In genomic region chr6:33425007-33425406, GRCm38 (mm10) we compare ENCODE assay signal across 22 mouse cellular contexts.
DNase-seq lines count a peak whose midpoint lies in the region; TF ChIP-seq lines count a peak whose summit lies in the region.
"Had no signal": no experiment of that assay in that cellular context is flagged by ENCODE, and none has a peak within 500 bp of the region (broad histone marks: within the 10 kb centered on the region; RNA-seq: fewer than 3 reads in every experiment).

No protein-coding gene starts in this region.

- no peaks in the 10 kb centered on the region for H3K27me3 ChIP-seq in MEL (ENCODE audit: control insufficient read depth in 1 of 2, insufficient read depth in 2 of 2, low read length in 2 of 2)
- H3K27me3 ChIP-seq: CH12.LX, Patski had no signal

- no peak for TF ChIP-seq POLR2A in MEL (IDR thresholded peaks at IDR 0.05; ENCODE audit: control insufficient read depth in 1 of 2, insufficient read depth in 1 of 2, low read depth in 1 of 2, low read length in 2 of 2, poor library complexity in 1 of 2)

- H3K4me3 ChIP-seq in MEL (ENCODE audit: control insufficient read depth in 1 of 2, insufficient read depth in 1 of 2, low read depth in 2 of 2, low read length in 2 of 2), result no peak overlapping the region

- DNase-seq in 416B (ENCODE audit: low read depth), result peak; percentile 13
- DNase-seq in MEL (ENCODE audit: low read depth, low spot score), result peak; percentile 67
- peak; percentile 26 for DNase-seq in MEL-GATA-1-ER (ENCODE audit: extremely low read depth, low read depth)
- no peak for DNase-seq in frontal cortex, postnatal 36 days (ENCODE audit: low spot score in 2 of 2)
- DNase-seq in layer of hippocampus, postnatal 36 days, result no peak
- DNase-seq in adrenal gland, postnatal 25 days, result no peak
- DNase-seq: adrenal gland, adult 2 months; adrenal gland, adult 8-10 months; adrenal gland, postnatal 10 days; adrenal gland, postnatal 14 days; adrenal gland, postnatal 36 days; B cell, adult 2 months; cerebellum, adult 11 months; cerebellum, adult 11-12 months; cerebellum, adult 18-20 months; cerebellum, adult 2 months; cerebellum, adult 8-10 months; cerebellum, adult 9-10 months; cerebellum, adult 9-11 months had no signal

- 0 out of 4 replicates have a peak, but pooled peaks cover 0 to under 1% of the 10 kb centered on the region in 2 experiments for H3K36me3 ChIP-seq in MEL (ENCODE audit: control insufficient read depth in 1 of 2, insufficient read depth in 2 of 2, low read length in 2 of 2)

- H3K4me1 ChIP-seq in MEL (ENCODE audit: control insufficient read depth in 1 of 2, insufficient read depth in 2 of 2, low read length in 2 of 2), result no peaks in the 10 kb centered on the region; a peak in 1 of 4 replicates

- H3K27ac ChIP-seq in MEL (ENCODE audit: control insufficient read depth, low read depth, low read length), result no peak overlapping the region

- TF ChIP-seq EP300 in MEL (IDR thresholded peaks at IDR 0.05; ENCODE audit: low read depth in 1 of 2, low read length in 2 of 2), result peak; percentile 14 to 71; a peak in 3 of 4 replicates

- H3K9ac ChIP-seq in MEL (ENCODE audit: control insufficient read depth, low read depth, low read length, poor library complexity, severe bottlenecking), result no peak overlapping the region

- H3K9me3 ChIP-seq in MEL (replicated peaks; ENCODE audit: insufficient read depth, low read length), result no peaks in the 10 kb centered on the region
- H3K9me3 ChIP-seq: G1E had no signal

- no peak for TF ChIP-seq RAD21 in MEL (IDR thresholded peaks at IDR 0.05; ENCODE audit: low read depth, low read length)

- H3K79me2 ChIP-seq in MEL (ENCODE audit: control insufficient read depth, insufficient read depth, low read length, poor library complexity), result no peaks in the 10 kb centered on the region

- no peak for TF ChIP-seq CTCF in MEL (IDR thresholded peaks at IDR 0.05 in 2 of 3, conservative IDR thresholded peaks at IDR 0.05 in 1 of 3; ENCODE audit: control insufficient read depth in 1 of 3, insufficient read depth in 1 of 3, low read depth in 2 of 3, low read length in 3 of 3, poor library complexity in 1 of 3, severe bottlenecking in 1 of 3)

TF ChIP-seq in MEL, 35 proteins besides CTCF, POLR2A, EP300 and RAD21:
- TF ChIP-seq MAFK (IDR thresholded peaks at IDR 0.05; ENCODE audit: borderline replicate concordance, low read depth, low read length) (no peak), MYC (IDR thresholded peaks at IDR 0.05; ENCODE audit: low read depth, low read length) (no peak), JUND (IDR thresholded peaks at IDR 0.05; ENCODE audit: low read depth, low read length) (no peak), TBP (IDR thresholded peaks at IDR 0.05; ENCODE audit: low read depth, low read length) (0 out of 2 replicates have a peak, but pooled peaks have one; percentile 19), MAZ (IDR thresholded peaks at IDR 0.05; ENCODE audit: low read depth, low read length) (no peak), GATA1 (IDR thresholded peaks at IDR 0.05; ENCODE audit: low read depth, low read length) (peak; percentile 45; the same call in 1 of the 2 replicates)

Comparison
In these comparisons a context has a peak if more than half of its experiments do, and no peak if none do; other contexts are left out.
1. DNase-seq: peak in 416B (single experiment), MEL (single experiment) and MEL-GATA-1-ER (single experiment); none in frontal cortex, postnatal 36 days (0 of 2), layer of hippocampus, postnatal 36 days (0 of 2) and adrenal gland, postnatal 25 days (single experiment).